16 mouse cellular contexts compared by ENCODE assay signal in the genomic region with DNA sequence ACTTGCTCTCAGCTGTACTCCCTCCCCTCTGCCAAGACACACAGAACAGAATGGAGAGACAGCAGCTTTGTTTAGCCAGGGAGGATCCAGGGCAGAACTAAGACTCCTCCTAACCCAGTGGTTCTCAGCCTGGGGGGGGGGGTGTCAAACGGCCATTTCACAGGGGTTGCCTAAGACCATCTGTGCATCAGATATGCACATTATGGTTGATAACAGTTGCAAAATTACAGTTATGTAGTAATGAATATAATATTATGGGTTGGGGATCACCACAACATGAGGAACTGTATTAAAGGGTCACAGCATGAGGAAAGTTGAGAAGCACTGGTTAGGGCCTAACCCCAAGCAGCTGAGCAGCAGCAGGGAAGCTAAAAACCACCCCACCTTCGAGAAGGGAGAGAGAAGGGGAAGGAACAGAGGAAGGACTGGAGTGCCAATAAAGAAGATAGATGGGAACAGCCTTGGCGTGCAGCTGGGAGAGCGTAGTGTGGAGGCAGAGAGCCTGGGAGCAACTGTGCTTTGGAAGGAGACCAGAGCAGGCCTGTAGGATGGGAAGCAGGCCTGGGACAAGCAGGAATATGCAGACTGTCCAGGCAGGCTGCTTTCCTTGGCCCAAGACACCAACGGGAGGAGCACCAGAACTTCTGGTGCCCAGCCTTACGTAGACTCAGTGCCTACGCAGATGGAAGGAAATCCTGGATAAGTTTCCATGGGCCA. TPM values are rescaled to one million over a fixed set of nuclear protein-coding genes. Genes with fewer than 3 reads are reported as not detected.
A peak's percentile ranks its signal among the peaks of the same experiment; 100 is the strongest.
DNase-seq lines count a peak whose midpoint lies in the region; ATAC-seq and TF ChIP-seq lines count a peak whose summit lies in the region.
"Had no signal": no experiment of that assay in that cellular context is flagged by ENCODE, and none has a peak within 500 bp of the region (broad histone marks: within the 10 kb centered on the region; RNA-seq: fewer than 3 reads in every experiment).

No protein-coding gene starts in this region.

- peak; percentile 97 for DNase-seq in heart, adult 11 months
- no peak for DNase-seq in liver, embryonic 11.5 days (ENCODE audit: low spot score)
- DNase-seq in gastrocnemius, postnatal 10 days: peak; percentile 22
- no peak for DNase-seq in liver, postnatal 0 days
- DNase-seq in retina, postnatal 1 day: no peak
- no peak for DNase-seq in right cerebral cortex, adult 2 months (ENCODE audit: low spot score in 2 of 2)
- DNase-seq: adrenal gland, postnatal 10 days; cerebellum, adult 11 months; lung, postnatal 10 days; thymus, postnatal 14 days had no signal

- H3K4me3 ChIP-seq in heart, embryonic 11.5 days (ENCODE audit: low read depth, low read length): no peak overlapping the region
- H3K4me3 ChIP-seq in liver, embryonic 15.5 days (replicated peaks): no peak overlapping the region
- no peak overlapping the region for H3K4me3 ChIP-seq in liver, embryonic 11.5 days (ENCODE audit: low read depth, low read length)
- no peak overlapping the region for H3K4me3 ChIP-seq in liver, postnatal 0 days (ENCODE audit: low read depth, low read length)
- H3K4me3 ChIP-seq: hindbrain, embryonic 13.5 days had no signal

- no peak overlapping the region for H3K27ac ChIP-seq in heart, embryonic 11.5 days (ENCODE audit: low read depth, low read length)
- peak overlapping the region; percentile 45; the same call in 1 of the 2 replicates for H3K27ac ChIP-seq in liver, embryonic 15.5 days (replicated peaks)
- no peak overlapping the region for H3K27ac ChIP-seq in liver, embryonic 11.5 days (ENCODE audit: low read depth, low read length)
- peak overlapping the region; percentile 85 for H3K27ac ChIP-seq in liver, postnatal 0 days (ENCODE audit: low read depth)
- H3K27ac ChIP-seq: hindbrain, embryonic 13.5 days had no signal

- TF ChIP-seq EP300 in liver, postnatal 0 days (IDR thresholded peaks at IDR 0.05; ENCODE audit: low read depth): no peak

- 67% methylated on average over 7 of the region's 7 CpGs for WGBS in heart, embryonic 11.5 days (ENCODE audit: insufficient replicate concordance)
- WGBS in liver, embryonic 15.5 days (ENCODE audit: insufficient replicate concordance): 60% methylated on average over 7 of the region's 7 CpGs
- WGBS in liver, embryonic 11.5 days: 75% methylated on average over 7 of the region's 7 CpGs
- whole genome bisulfite sequencing in liver, postnatal 0 days (ENCODE audit: insufficient replicate concordance): 66% methylated on average over 7 of the region's 7 CpGs

- H3K9me3 ChIP-seq in heart, embryonic 11.5 days (replicated peaks; ENCODE audit: control insufficient read depth, low read length): no peaks in the 10 kb centered on the region
- H3K9me3 ChIP-seq in liver, embryonic 15.5 days (replicated peaks): no peaks in the 10 kb centered on the region
- no peaks in the 10 kb centered on the region for H3K9me3 ChIP-seq in liver, embryonic 11.5 days (ENCODE audit: control insufficient read depth, low read length)
- H3K9me3 ChIP-seq in liver, postnatal 0 days (ENCODE audit: low read length): no peaks in the 10 kb centered on the region
- H3K9me3 ChIP-seq: hindbrain, embryonic 13.5 days had no signal

- no peak for TF ChIP-seq CTCF in liver, postnatal 0 days (IDR thresholded peaks at IDR 0.05; ENCODE audit: low read depth)

- peaks cover 5% of the 10 kb centered on the region; the same call in 1 of the 2 replicates for H3K27me3 ChIP-seq in heart, embryonic 11.5 days (ENCODE audit: control insufficient read depth, insufficient read depth, low read length)
- no peaks in the 10 kb centered on the region for H3K27me3 ChIP-seq in liver, embryonic 15.5 days
- H3K27me3 ChIP-seq in liver, embryonic 11.5 days (replicated peaks; ENCODE audit: control insufficient read depth, insufficient read depth, low read length): no peaks in the 10 kb centered on the region
- H3K27me3 ChIP-seq in liver, postnatal 0 days (ENCODE audit: insufficient read depth, low read length): no peaks in the 10 kb centered on the region

- no peak for ATAC-seq in heart, embryonic 11.5 days (replicated peaks; ENCODE audit: insufficient number of reproducible peaks, low FRiP score, low TSS enrichment)
- ATAC-seq in liver, embryonic 15.5 days (ENCODE audit: insufficient read depth): no peak
- ATAC-seq in liver, embryonic 11.5 days (replicated peaks; ENCODE audit: low FRiP score): no peak
- ATAC-seq in liver, postnatal 0 days: no peak

- H3K4me2 ChIP-seq in heart, embryonic 11.5 days: no peak overlapping the region
- H3K4me2 ChIP-seq in liver, embryonic 15.5 days: no peak overlapping the region; the same call in 1 of the 2 replicates
- no peak overlapping the region for H3K4me2 ChIP-seq in liver, embryonic 11.5 days
- H3K4me2 ChIP-seq in liver, postnatal 0 days (ENCODE audit: low read depth, low read length): no peak overlapping the region
- H3K4me2 ChIP-seq: hindbrain, embryonic 13.5 days had no signal

- no peaks in the 10 kb centered on the region for H3K36me3 ChIP-seq in heart, embryonic 11.5 days (ENCODE audit: control insufficient read depth, insufficient read depth, low read length)
- no peaks in the 10 kb centered on the region; the same call in 1 of the 2 replicates for H3K36me3 ChIP-seq in liver, embryonic 15.5 days (replicated peaks)
- H3K36me3 ChIP-seq in liver, embryonic 11.5 days (ENCODE audit: control insufficient read depth, insufficient read depth, low read length): no peaks in the 10 kb centered on the region
- H3K36me3 ChIP-seq in liver, postnatal 0 days (replicated peaks; ENCODE audit: insufficient read depth, low read length): 0 out of 2 replicates have a peak, but pooled peaks cover 3% of the 10 kb centered on the region
- H3K36me3 ChIP-seq: hindbrain, embryonic 13.5 days had no signal

- H3K4me1 ChIP-seq in heart, embryonic 11.5 days (ENCODE audit: control insufficient read depth, insufficient read depth, low read length): no peaks in the 10 kb centered on the region
- H3K4me1 ChIP-seq in liver, embryonic 15.5 days (replicated peaks): peaks cover 16% of the 10 kb centered on the region
- H3K4me1 ChIP-seq in liver, embryonic 11.5 days (replicated peaks; ENCODE audit: control insufficient read depth, insufficient read depth, low read length): no peaks in the 10 kb centered on the region
- peaks cover 43% of the 10 kb centered on the region for H3K4me1 ChIP-seq in liver, postnatal 0 days (ENCODE audit: insufficient read depth)
- H3K4me1 ChIP-seq: hindbrain, embryonic 13.5 days had no signal

- H3K9ac ChIP-seq in heart, embryonic 11.5 days (ENCODE audit: low read depth, low read length): no peak overlapping the region
- H3K9ac ChIP-seq in liver, embryonic 15.5 days: no peak overlapping the region
- no peak overlapping the region for H3K9ac ChIP-seq in liver, embryonic 11.5 days (ENCODE audit: low read depth, low read length)
- H3K9ac ChIP-seq in liver, postnatal 0 days (replicated peaks): no peak overlapping the region
- H3K9ac ChIP-seq: hindbrain, embryonic 13.5 days had no signal

RNA-seq across cellular contexts. Expression of a gene that starts 5.4 kb away (rescaled TPM):
- polyA plus RNA-seq in heart, embryonic 11.5 days (2014; fragmentation: Nextera tagmentation; extraction: Ambion mirVana): 0.25 and 0.30 TPM in 2 replicates
- polyA plus RNA-seq in liver, embryonic 15.5 days (2015; fragmentation: Nextera tagmentation; extraction: Ambion mirVana): 13.9 and 15.1 TPM in 2 replicates
- 16.7 and 17.4 TPM in 2 replicates for polyA plus RNA-seq in liver, embryonic 11.5 days (2014; fragmentation: Nextera tagmentation; extraction: Ambion mirVana)
- total RNA-seq in gastrocnemius, postnatal 10 days (2021): 1 to 10 TPM; 1.8 TPM
- polyA plus RNA-seq in liver, postnatal 0 days (2015; fragmentation: Nextera tagmentation; extraction: Ambion mirVana): 10.3 and 14.0 TPM in 2 replicates
- total RNA-seq: left cerebral cortex, postnatal 36 days had no signal
- polyA plus RNA-seq: embryonic facial prominence, embryonic 11.5 days had no signal

RNA-seq across cellular contexts. Expression of a gene that starts 13.5 kb away (rescaled TPM):
- not detected in 2 replicates for polyA plus RNA-seq in heart, embryonic 11.5 days (2014; fragmentation: Nextera tagmentation; extraction: Ambion mirVana)
- polyA plus RNA-seq in liver, embryonic 15.5 days (2015; fragmentation: Nextera tagmentation; extraction: Ambion mirVana): 23.2 and 28.9 TPM in 2 replicates
- polyA plus RNA-seq in liver, embryonic 11.5 days (2014; fragmentation: Nextera tagmentation; extraction: Ambion mirVana): 2.6 and 3.0 TPM in 2 replicates
- not detected for total RNA-seq in gastrocnemius, postnatal 10 days (2021)
- polyA plus RNA-seq in liver, postnatal 0 days (2015; fragmentation: Nextera tagmentation; extraction: Ambion mirVana): 48.6 and 51.0 TPM in 2 replicates
- total RNA-seq: left cerebral cortex, postnatal 36 days; monocyte, adult 5-6 weeks had no signal
- polyA plus RNA-seq: embryonic facial prominence, embryonic 11.5 days; hindbrain, embryonic 13.5 days had no signal

RNA-seq across cellular contexts. Expression of a gene that starts 18.6 kb away (rescaled TPM):
- not detected in 2 replicates for polyA plus RNA-seq in heart, embryonic 11.5 days (2014; fragmentation: Nextera tagmentation; extraction: Ambion mirVana)
- 0.10 TPM in 1 of 2 replicates, not detected in the other for polyA plus RNA-seq in liver, embryonic 15.5 days (2015; fragmentation: Nextera tagmentation; extraction: Ambion mirVana)
- polyA plus RNA-seq in liver, embryonic 11.5 days (2014; fragmentation: Nextera tagmentation; extraction: Ambion mirVana): not detected in 2 replicates
- total RNA-seq in gastrocnemius, postnatal 10 days (2021): not detected
- not detected in 2 replicates for polyA plus RNA-seq in liver, postnatal 0 days (2015; fragmentation: Nextera tagmentation; extraction: Ambion mirVana)
- total RNA-seq: adrenal gland, postnatal 10 days; left cerebral cortex, postnatal 36 days; monocyte, adult 5-6 weeks had no signal
- polyA plus RNA-seq: embryonic facial prominence, embryonic 11.5 days; hindbrain, embryonic 13.5 days had no signal

RNA-seq across cellular contexts. Expression of a gene that starts 49.7 kb away (rescaled TPM):
- polyA plus RNA-seq in heart, embryonic 11.5 days (2014; fragmentation: Nextera tagmentation; extraction: Ambion mirVana): 5.3 and 5.6 TPM in 2 replicates
- 2.9 and 3.0 TPM in 2 replicates for polyA plus RNA-seq in liver, embryonic 15.5 days (2015; fragmentation: Nextera tagmentation; extraction: Ambion mirVana)
- 6.6 and 6.9 TPM in 2 replicates for polyA plus RNA-seq in liver, embryonic 11.5 days (2014; fragmentation: Nextera tagmentation; extraction: Ambion mirVana)
- 10 to 100 TPM; 14.3 to 16.9 TPM for total RNA-seq in gastrocnemius, postnatal 10 days (2021)
- 2.1 and 2.8 TPM in 2 replicates for polyA plus RNA-seq in liver, postnatal 0 days (2015; fragmentation: Nextera tagmentation; extraction: Ambion mirVana)

Comparison
In these comparisons a context has a peak if more than half of its experiments do, and no peak if none do; other contexts are left out.
1. H3K27ac ChIP-seq: peak in liver, embryonic 15.5 days (single experiment) and liver, postnatal 0 days (single experiment); none in heart, embryonic 11.5 days (single experiment) and liver, embryonic 11.5 days (single experiment).
2. DNase-seq: peak in heart, adult 11 months (single experiment) and gastrocnemius, postnatal 10 days (single experiment); none in liver, embryonic 11.5 days (single experiment), liver, postnatal 0 days (single experiment), retina, postnatal 1 day (single experiment) and right cerebral cortex, adult 2 months (0 of 2).